Mouse (Mus musculus): ENCODE measurements at regions not wholly inside any gene's neighbourhood (a gene's known extent, or its start where the extent isn't known, plus 50 kb on each side); places are given as distances from the start of the nearest gene placed in this dataset.

DNA sequence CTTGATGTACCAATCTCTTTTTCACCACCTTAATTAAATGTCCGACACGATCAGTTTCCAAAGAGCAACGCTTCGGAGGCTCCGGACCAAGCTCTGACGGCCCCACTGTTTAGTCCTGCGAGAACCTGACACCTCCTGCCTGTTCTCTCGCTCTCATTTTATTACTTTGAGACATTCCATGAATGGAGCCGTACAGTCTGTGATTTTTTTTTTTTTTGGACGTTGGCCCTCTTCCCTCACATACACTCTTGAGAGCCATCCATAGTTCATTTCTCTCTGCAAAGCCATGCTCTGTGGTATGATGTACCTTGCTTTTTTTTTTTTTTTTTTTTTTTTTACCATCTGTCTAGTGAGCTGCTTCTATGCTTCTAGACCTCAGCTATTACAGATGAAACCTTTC is 106.7 kb downstream of the Nxnl2 start:
- TF ChIP-seq CTCF (IDR thresholded peaks at IDR 0.05; ENCODE audit: borderline replicate concordance, insufficient read depth, low read depth, low read length) (no peak), POLR2A (IDR thresholded peaks at IDR 0.05; ENCODE audit: borderline replicate concordance, insufficient read depth, low read length) (no peak)

Measured in cerebellum, adult 2 months (tissue).